Mouse (Mus musculus): Measurements from ENCODE around the gene Chsy1. TPM values are rescaled to one million over a fixed set of nuclear protein-coding genes. Genes with fewer than 3 reads are reported as not detected.

Gene Chsy1
- polyA plus RNA-seq (2011; ENCODE audit: insufficient read depth, insufficient read length, low replicate concordance, missing spikeins): 5.7 and 11.2 TPM in 2 replicates

DNA sequence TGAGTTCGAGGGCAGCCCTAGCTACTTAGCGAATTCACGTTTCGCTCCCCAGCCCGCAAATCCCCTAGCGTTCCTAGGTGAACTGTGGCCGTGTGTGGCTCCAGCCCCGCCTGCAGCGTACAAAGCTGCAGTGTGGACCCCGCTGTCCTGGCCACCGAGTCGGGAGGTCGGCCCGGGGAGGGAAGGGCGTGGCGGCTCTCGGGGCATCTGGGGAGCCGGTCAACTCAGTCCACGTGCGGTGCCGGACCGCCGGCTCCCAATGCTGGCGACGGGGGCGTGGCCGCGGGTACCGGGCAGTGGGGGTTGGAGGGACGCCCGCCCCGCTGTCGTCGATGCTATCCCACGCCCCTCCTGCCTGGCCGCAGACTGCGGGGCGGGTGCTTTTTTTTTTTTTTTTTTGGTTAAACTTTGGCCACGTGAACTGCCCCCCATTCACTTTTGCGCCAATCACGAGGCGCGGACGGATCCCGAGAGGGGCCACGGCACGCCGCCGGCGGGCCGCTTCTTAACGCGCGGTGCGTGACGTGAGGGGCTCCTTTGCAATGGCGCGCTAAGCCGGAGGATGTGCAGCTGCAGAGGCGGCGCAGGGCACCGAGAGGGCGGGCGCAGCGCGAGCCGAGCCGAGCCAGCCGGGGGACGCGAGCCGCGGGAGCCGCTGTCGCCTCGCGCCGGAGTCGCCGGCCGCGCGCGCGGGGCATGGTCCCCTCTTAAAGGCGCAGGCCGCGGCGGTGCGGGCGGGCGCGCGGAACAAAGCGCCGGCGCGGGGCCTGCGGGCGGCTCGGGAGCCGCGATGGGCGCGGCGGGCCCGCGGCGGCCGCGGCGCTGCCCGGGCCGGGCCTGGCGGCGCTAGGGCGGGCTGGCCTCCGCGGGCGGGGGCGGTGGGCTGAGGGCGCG lies at the start of gene Chsy1:
Gene Chsy1 (plus strand): TSS at position 555 of the 894 bp plus-strand sequence.
- peak within 1 kb of the TSS; percentile 91 for H3K27ac ChIP-seq (ENCODE audit: control insufficient read depth, insufficient read depth, low read depth, low read length, poor library complexity)
- WGBS: 3% methylated on average over 99 of the region's 123 CpGs

GRCm38 (mm10) chr7:66060066-66060956 lies 49.0 kb upstream of the Chsy1 start:
- WGBS: 1% methylated on average over 64 of the region's 64 CpGs
- H3K4me1 ChIP-seq (ENCODE audit: control insufficient read depth, insufficient read depth, low read length): no peaks in the 10 kb centered on the region; the same call in 1 of the 2 replicates
- peak overlapping the region; percentile 20; the same call in 1 of the 2 replicates for H3K27ac ChIP-seq (ENCODE audit: control insufficient read depth, insufficient read depth, low read depth, low read length, poor library complexity)
- peak overlapping the region; percentile 95 for H3K4me3 ChIP-seq (replicated peaks; ENCODE audit: control insufficient read depth, low read depth, low read length)
- peak; percentile 89; the same call in 1 of the 2 replicates for TF ChIP-seq POLR2A (IDR thresholded peaks at IDR 0.05; ENCODE audit: borderline replicate concordance, control insufficient read depth, low read depth, low read length)
- TF ChIP-seq CTCF (IDR thresholded peaks at IDR 0.05; ENCODE audit: control insufficient read depth, insufficient read depth, low read length): no peak

More for the DNA sequence above, at the start of gene Chsy1:
- Histone ChIP-seq H3K4me1 (ENCODE audit: control insufficient read depth, insufficient read depth, low read length) (peaks cover 2% of the 10 kb centered on the region), H3K4me3 (replicated peaks; ENCODE audit: control insufficient read depth, low read depth, low read length) (peak within 1 kb of the TSS; percentile 94)
- TF ChIP-seq POLR2A (IDR thresholded peaks at IDR 0.05; ENCODE audit: borderline replicate concordance, control insufficient read depth, low read depth, low read length) (peak; percentile 77; the same call in 1 of the 2 replicates), CTCF (IDR thresholded peaks at IDR 0.05; ENCODE audit: control insufficient read depth, insufficient read depth, low read length) (no peak)

GRCm38 (mm10) chr7:66061057-66061456 lies 48.3 kb upstream of the Chsy1 start:
- H3K4me1 ChIP-seq (ENCODE audit: control insufficient read depth, insufficient read depth, low read length): no peaks in the 10 kb centered on the region; the same call in 1 of the 2 replicates
- no peak overlapping the region for H3K27ac ChIP-seq (ENCODE audit: control insufficient read depth, insufficient read depth, low read depth, low read length, poor library complexity)
- H3K4me3 ChIP-seq (replicated peaks; ENCODE audit: control insufficient read depth, low read depth, low read length): peak overlapping the region; percentile 95
- under 1% methylated on average over 14 of the region's 14 CpGs for WGBS
- TF ChIP-seq CTCF (IDR thresholded peaks at IDR 0.05; ENCODE audit: control insufficient read depth, insufficient read depth, low read length) (no peak), POLR2A (IDR thresholded peaks at IDR 0.05; ENCODE audit: borderline replicate concordance, control insufficient read depth, low read depth, low read length) (no peak)

- H3K27ac ChIP-seq (ENCODE audit: control insufficient read depth, insufficient read depth, low read depth, low read length, poor library complexity): no peak overlapping the region
- no peak for TF ChIP-seq CTCF (IDR thresholded peaks at IDR 0.05; ENCODE audit: control insufficient read depth, insufficient read depth, low read length)
- no peak for TF ChIP-seq POLR2A (IDR thresholded peaks at IDR 0.05; ENCODE audit: borderline replicate concordance, control insufficient read depth, low read depth, low read length)
- no peak overlapping the region for H3K4me3 ChIP-seq (replicated peaks; ENCODE audit: control insufficient read depth, low read depth, low read length)
- 74% methylated on average over 2 of the region's 2 CpGs for WGBS
- H3K4me1 ChIP-seq (ENCODE audit: control insufficient read depth, insufficient read depth, low read length): peaks cover 2% of the 10 kb centered on the region; the same call in 1 of the 2 replicates
These were observed 32.9 kb upstream of the Chsy1 start for GRCm38 (mm10) chr7:66076411-66076810.

- peak within 1 kb of the TSS; percentile 73 for H3K4me3 ChIP-seq (replicated peaks; ENCODE audit: control insufficient read depth, low read depth, low read length)
- under 1% methylated on average over 65 of the region's 65 CpGs for WGBS
- H3K4me1 ChIP-seq (ENCODE audit: control insufficient read depth, insufficient read depth, low read length): peaks cover 2% of the 10 kb centered on the region
- peak within 1 kb of the TSS; percentile 69 for H3K27ac ChIP-seq (ENCODE audit: control insufficient read depth, insufficient read depth, low read depth, low read length, poor library complexity)
- no peak for TF ChIP-seq CTCF (IDR thresholded peaks at IDR 0.05; ENCODE audit: control insufficient read depth, insufficient read depth, low read length)
- TF ChIP-seq POLR2A (IDR thresholded peaks at IDR 0.05; ENCODE audit: borderline replicate concordance, control insufficient read depth, low read depth, low read length): peak; percentile 96
These were observed 29.7 kb upstream of the Chsy1 start, which contains the start of gene Selenos for GRCm38 (mm10) chr7:66079364-66080230. TSS of gene Selenos (plus strand) at chr7:66079649.

GRCm38 (mm10) chr7:66080231-66080613 lies 29.1 kb upstream of the Chsy1 start:
- 33% methylated on average over 5 of the region's 5 CpGs for WGBS
- TF ChIP-seq POLR2A (IDR thresholded peaks at IDR 0.05; ENCODE audit: borderline replicate concordance, control insufficient read depth, low read depth, low read length): no peak
- no peak for TF ChIP-seq CTCF (IDR thresholded peaks at IDR 0.05; ENCODE audit: control insufficient read depth, insufficient read depth, low read length)
- H3K27ac ChIP-seq (ENCODE audit: control insufficient read depth, insufficient read depth, low read depth, low read length, poor library complexity): no peak overlapping the region

DNA sequence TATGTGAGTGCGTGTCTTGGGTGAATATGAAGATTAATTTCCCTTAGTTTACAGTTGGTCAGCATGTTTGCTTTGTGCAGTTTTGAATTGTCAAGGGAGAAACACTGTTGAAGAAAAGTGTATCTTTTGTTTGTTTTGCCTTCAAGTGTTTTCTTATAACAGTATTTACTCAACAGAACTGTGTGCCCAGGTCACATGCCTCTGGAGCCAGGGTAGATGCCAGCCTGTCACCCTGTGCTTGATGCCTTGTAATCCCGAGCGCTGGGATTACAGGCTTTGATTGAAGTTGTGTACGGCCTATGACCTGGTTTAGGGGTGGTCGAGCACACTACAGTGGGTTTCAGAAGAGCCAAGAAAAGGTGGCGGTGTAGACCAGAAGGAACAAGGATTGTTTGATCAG lies 25.6 kb upstream of the Chsy1 start:
- Histone ChIP-seq H3K4me3 (replicated peaks; ENCODE audit: control insufficient read depth, low read depth, low read length) (no peak overlapping the region), H3K27ac (ENCODE audit: control insufficient read depth, insufficient read depth, low read depth, low read length, poor library complexity) (no peak overlapping the region), H3K4me1 (ENCODE audit: control insufficient read depth, insufficient read depth, low read length) (peaks cover 2% of the 10 kb centered on the region)
- WGBS: 88% methylated on average over 6 of the region's 6 CpGs
- TF ChIP-seq POLR2A (IDR thresholded peaks at IDR 0.05; ENCODE audit: borderline replicate concordance, control insufficient read depth, low read depth, low read length) (no peak), CTCF (IDR thresholded peaks at IDR 0.05; ENCODE audit: control insufficient read depth, insufficient read depth, low read length) (no peak)

More at GRCm38 (mm10) chr7:66080231-66080613, 29.1 kb upstream of the Chsy1 start:
- H3K4me1 ChIP-seq (ENCODE audit: control insufficient read depth, insufficient read depth, low read length): peaks cover 2% of the 10 kb centered on the region
- H3K4me3 ChIP-seq (replicated peaks; ENCODE audit: control insufficient read depth, low read depth, low read length): peak overlapping the region; percentile 38

Data from bone marrow, adult 2 months (tissue).